Mouse (Mus musculus): ENCODE results near the gene Fam166a. TPM values are rescaled to one million over a fixed set of nuclear protein-coding genes. Genes with fewer than 3 reads are reported as not detected.

Gene Fam166a
- polyA plus RNA-seq, 1 experiment from 2014 or later, result 0.78 TPM

- TF ChIP-seq CTCF (IDR thresholded peaks at IDR 0.05; ENCODE audit: low read depth), result no peak
- Histone ChIP-seq H3K27me3 (replicated peaks; ENCODE audit: control insufficient read depth, insufficient read depth, low read length) (no peaks in the 10 kb centered on the region), H3K4me1 (replicated peaks; ENCODE audit: control insufficient read depth, insufficient read depth, low read length) (peaks cover 11% of the 10 kb centered on the region; the same call in 1 of the 2 replicates), H3K4me2 (replicated peaks; ENCODE audit: low read depth) (peak overlapping the region; percentile 92), H3K9ac (ENCODE audit: low read depth, low read length) (peak overlapping the region; percentile 35; the same call in 1 of the 2 replicates), H3K36me3 (ENCODE audit: control insufficient read depth, insufficient read depth) (no peaks in the 10 kb centered on the region), H3K9me3 (ENCODE audit: control insufficient read depth) (no peaks in the 10 kb centered on the region), H3K4me3 (ENCODE audit: low read depth, low read length) (peak overlapping the region; percentile 64), H3K27ac (ENCODE audit: low read depth, low read length) (no peak overlapping the region)
- 14% methylated on average over 6 of the region's 6 CpGs for WGBS
- ATAC-seq, result no peak
These were observed 35.9 kb upstream of the Fam166a start for GRCm38 (mm10) chr2:25182664-25183063.

- no peaks in the 10 kb centered on the region for H3K9me3 ChIP-seq (ENCODE audit: control insufficient read depth)
- peak overlapping the region; percentile 64; the same call in 1 of the 2 replicates for H3K4me3 ChIP-seq (ENCODE audit: low read depth, low read length)
- no peaks in the 10 kb centered on the region for H3K27me3 ChIP-seq (replicated peaks; ENCODE audit: control insufficient read depth, insufficient read depth, low read length)
- H3K9ac ChIP-seq (ENCODE audit: low read depth, low read length), result no peak overlapping the region
- ATAC-seq, result no peak
- H3K4me2 ChIP-seq (replicated peaks; ENCODE audit: low read depth), result peak overlapping the region; percentile 92
- no peak for TF ChIP-seq CTCF (IDR thresholded peaks at IDR 0.05; ENCODE audit: low read depth)
- WGBS, result 64% methylated on average over 2 of the region's 2 CpGs
- peaks cover 8% of the 10 kb centered on the region; the same call in 1 of the 2 replicates for H3K4me1 ChIP-seq (replicated peaks; ENCODE audit: control insufficient read depth, insufficient read depth, low read length)
- H3K36me3 ChIP-seq (ENCODE audit: control insufficient read depth, insufficient read depth), result no peaks in the 10 kb centered on the region
- no peak overlapping the region for H3K27ac ChIP-seq (ENCODE audit: low read depth, low read length)
These were observed 35.2 kb upstream of the Fam166a start for GRCm38 (mm10) chr2:25183336-25183735.

- TF ChIP-seq CTCF (IDR thresholded peaks at IDR 0.05; ENCODE audit: low read depth), result no peak
- no peak overlapping the region for H3K27ac ChIP-seq (ENCODE audit: low read depth, low read length)
- H3K9me3 ChIP-seq (ENCODE audit: control insufficient read depth), result no peaks in the 10 kb centered on the region
- H3K4me3 ChIP-seq (ENCODE audit: low read depth, low read length), result no peak overlapping the region
- H3K36me3 ChIP-seq (ENCODE audit: control insufficient read depth, insufficient read depth), result no peaks in the 10 kb centered on the region
- no peak overlapping the region for H3K9ac ChIP-seq (ENCODE audit: low read depth, low read length)
- no peak for ATAC-seq
- H3K4me2 ChIP-seq (replicated peaks; ENCODE audit: low read depth), result no peak overlapping the region
- WGBS, result 96% methylated on average over 7 of the region's 7 CpGs
- H3K27me3 ChIP-seq (replicated peaks; ENCODE audit: control insufficient read depth, insufficient read depth, low read length), result no peaks in the 10 kb centered on the region
- peaks cover 5% of the 10 kb centered on the region; the same call in 1 of the 2 replicates for H3K4me1 ChIP-seq (replicated peaks; ENCODE audit: control insufficient read depth, insufficient read depth, low read length)
These were observed 34.0 kb upstream of the Fam166a start for GRCm38 (mm10) chr2:25184496-25184895.

- Histone ChIP-seq H3K4me2 (replicated peaks; ENCODE audit: low read depth) (peak overlapping the region; percentile 91), H3K27ac (ENCODE audit: low read depth, low read length) (peak overlapping the region; percentile 64), H3K9ac (ENCODE audit: low read depth, low read length) (peak overlapping the region; percentile 59), H3K4me1 (replicated peaks; ENCODE audit: control insufficient read depth, insufficient read depth, low read length) (peaks cover 2% of the 10 kb centered on the region; the same call in 1 of the 2 replicates), H3K36me3 (ENCODE audit: control insufficient read depth, insufficient read depth) (no peaks in the 10 kb centered on the region), H3K4me3 (ENCODE audit: low read depth, low read length) (peak overlapping the region; percentile 48), H3K9me3 (ENCODE audit: control insufficient read depth) (no peaks in the 10 kb centered on the region), H3K27me3 (replicated peaks; ENCODE audit: control insufficient read depth, insufficient read depth, low read length) (no peaks in the 10 kb centered on the region)
- peak; percentile 82 for TF ChIP-seq CTCF (IDR thresholded peaks at IDR 0.05; ENCODE audit: low read depth)
- 2% methylated on average over 64 of the region's 64 CpGs for WGBS
- ATAC-seq, result peak; percentile 42
These were observed 32.6 kb upstream of the Fam166a start for GRCm38 (mm10) chr2:25185625-25186574.

GRCm38 (mm10) chr2:25186575-25186930 lies 32.0 kb upstream of the Fam166a start:
- H3K9ac ChIP-seq (ENCODE audit: low read depth, low read length), result no peak overlapping the region
- peak; percentile 3; the same call in 1 of the 2 replicates for ATAC-seq
- H3K4me2 ChIP-seq (replicated peaks; ENCODE audit: low read depth), result peak overlapping the region; percentile 91
- TF ChIP-seq CTCF (IDR thresholded peaks at IDR 0.05; ENCODE audit: low read depth), result no peak
- H3K4me3 ChIP-seq (ENCODE audit: low read depth, low read length), result peak overlapping the region; percentile 48; the same call in 1 of the 2 replicates
- no peak overlapping the region for H3K27ac ChIP-seq (ENCODE audit: low read depth, low read length)
- H3K27me3 ChIP-seq (replicated peaks; ENCODE audit: control insufficient read depth, insufficient read depth, low read length), result no peaks in the 10 kb centered on the region
- 39% methylated on average over 5 of the region's 5 CpGs for WGBS
- H3K36me3 ChIP-seq (ENCODE audit: control insufficient read depth, insufficient read depth), result no peaks in the 10 kb centered on the region
- H3K4me1 ChIP-seq (replicated peaks; ENCODE audit: control insufficient read depth, insufficient read depth, low read length), result peaks cover 2% of the 10 kb centered on the region; the same call in 1 of the 2 replicates
- H3K9me3 ChIP-seq (ENCODE audit: control insufficient read depth), result no peaks in the 10 kb centered on the region

- Histone ChIP-seq H3K9ac (ENCODE audit: low read depth, low read length) (no peak overlapping the region), H3K27me3 (replicated peaks; ENCODE audit: control insufficient read depth, insufficient read depth, low read length) (no peaks in the 10 kb centered on the region), H3K4me2 (replicated peaks; ENCODE audit: low read depth) (no peak overlapping the region), H3K9me3 (ENCODE audit: control insufficient read depth) (no peaks in the 10 kb centered on the region), H3K36me3 (ENCODE audit: control insufficient read depth, insufficient read depth) (no peaks in the 10 kb centered on the region), H3K4me3 (ENCODE audit: low read depth, low read length) (no peak overlapping the region), H3K4me1 (replicated peaks; ENCODE audit: control insufficient read depth, insufficient read depth, low read length) (peaks cover 2% of the 10 kb centered on the region; the same call in 1 of the 2 replicates), H3K27ac (ENCODE audit: low read depth, low read length) (no peak overlapping the region)
- no peak for ATAC-seq
- WGBS, result 87% methylated on average over 6 of the region's 6 CpGs
- TF ChIP-seq CTCF (IDR thresholded peaks at IDR 0.05; ENCODE audit: low read depth), result no peak
These were observed 30.7 kb upstream of the Fam166a start for GRCm38 (mm10) chr2:25187841-25188240.
